Mouse (Mus musculus) midbrain, postnatal 0 days (tissue): Measurements from ENCODE around the gene Inafm1. TPM values are rescaled to one million over a fixed set of nuclear protein-coding genes. Genes with fewer than 3 reads are reported as not detected.

ENCODE experiments used
- ATAC-seq: fragments of 200-750 bp; cut with Nextera tagmentation; 2 replicates; pipeline ENCODE4 v1.8.0; 2017; ENCODE audit warnings: moderate number of reproducible peaks, mild to moderate bottlenecking, moderate TSS enrichment, moderate library complexity; ENCODE audit not compliant: low FRiP score
- DNase-seq: peaks from one replicate; pipeline ENCODE4 v3.0.0-alpha.2; 2015; ENCODE audit warnings: low spot score
- H3K27ac ChIP-seq: fragments of 300-500 bp; sonication (generic); 2 replicates; pipeline ENCODE4 v1.5.1; 2014; ENCODE audit warnings: low read depth, mild to moderate bottlenecking, low read length, mixed read lengths
- H3K27me3 ChIP-seq: fragments of 300-500 bp; sonication (generic); 2 replicates; pipeline ENCODE4 v1.6.1; 2014; ENCODE audit warnings: low read length, control low read depth, mixed read lengths; ENCODE audit not compliant: insufficient read depth
- H3K36me3 ChIP-seq: fragments of 300-500 bp; sonication (generic); 2 replicates; pipeline ENCODE4 v1.6.1; 2014; ENCODE audit warnings: low read length, control low read depth, mixed read lengths; ENCODE audit not compliant: insufficient read depth
- H3K4me1 ChIP-seq: fragments of 300-500 bp; sonication (generic); 2 replicates; pipeline ENCODE4 v1.6.1; 2014; ENCODE audit warnings: mild to moderate bottlenecking, control low read depth, antibody characterized with exemption, low read length, mixed read lengths; ENCODE audit not compliant: insufficient read depth
- H3K4me2 ChIP-seq: fragments of 300-500 bp; sonication (generic); 2 replicates; pipeline ENCODE4 v1.6.1; 2014; ENCODE audit warnings: low read depth, mild to moderate bottlenecking, low read length, mixed read lengths; ENCODE audit not compliant: poor library complexity, severe bottlenecking
- H3K4me3 ChIP-seq: fragments of 300-500 bp; sonication (generic); 2 replicates; pipeline ENCODE4 v1.5.1; 2014; ENCODE audit warnings: low read depth, mild to moderate bottlenecking, low read length, moderate library complexity
- H3K9ac ChIP-seq: fragments of 300-500 bp; sonication (generic); replicated peaks from 2 replicates; pipeline ENCODE4 v1.6.1; 2014; ENCODE audit warnings: mild to moderate bottlenecking, low read length, moderate library complexity, mixed read lengths; ENCODE audit not compliant: poor library complexity, severe bottlenecking
- H3K9me3 ChIP-seq: fragments of 300-500 bp; sonication (generic); 2 replicates; pipeline ENCODE4 v1.6.1; 2016; ENCODE audit warnings: low read length, control low read depth
- CTCF ChIP-seq: IDR thresholded peaks from 2 replicates; pipeline ENCODE4 v1.5.1; 2016; ENCODE audit warnings: antibody characterized with exemption, mild to moderate bottlenecking
- WGBS: fragments of 180-500 bp; shearing (Covaris S2); extraction: QIAGEN DNeasy Blood & Tissue Kit; methylation state at CpG from one replicate; pipeline ENCODE4 v1.1.7; 2014; 5-methylcytosine and 5-hydroxymethylcytosine counted together
- polyA plus RNA-seq: library from polyadenylated mRNA; unstranded; fragments of >200 nt; fragmentation: Nextera tagmentation; extraction: Ambion mirVana; gene quantifications from 2 replicates; pipeline ENCODE4 v1.2.1, GENCODE M21; 2015
- total RNA-seq: library from RNA; depleted of rRNA; stranded (reverse); fragments of >200 nt; gene quantifications from 2 replicates; pipeline ENCODE4 v1.2.3, GENCODE M21; 2014; rRNA removed

Gene Inafm1
- total and polyA plus RNA-seq, 2 experiments from 2014 or later: 60.5 to 84.2 TPM

- no peak for TF ChIP-seq CTCF
- 95% methylated on average over 1 of the region's 1 CpGs for WGBS
- H3K4me1 ChIP-seq: no peaks in the 10 kb centered on the region
- H3K4me2 ChIP-seq: no peak overlapping the region
- no peak overlapping the region for H3K27ac ChIP-seq
- no peaks in the 10 kb centered on the region for H3K27me3 ChIP-seq
- ATAC-seq: no peak
- H3K9me3 ChIP-seq: no peaks in the 10 kb centered on the region
- no peak overlapping the region for H3K4me3 ChIP-seq
- H3K36me3 ChIP-seq: no peaks in the 10 kb centered on the region
- DNase-seq: no peak
- H3K9ac ChIP-seq: no peak overlapping the region
These were observed 32.5 kb downstream of the Inafm1 start for GRCm38 (mm10) chr7:16240978-16241303.

- H3K4me3 ChIP-seq: no peak overlapping the region
- WGBS: 85% methylated on average over 7 of the region's 7 CpGs
- H3K27ac ChIP-seq: no peak overlapping the region
- DNase-seq (no peak), ATAC-seq (no peak)
- H3K27me3 ChIP-seq: no peaks in the 10 kb centered on the region
- no peaks in the 10 kb centered on the region for H3K9me3 ChIP-seq
- no peaks in the 10 kb centered on the region for H3K36me3 ChIP-seq
- TF ChIP-seq CTCF: no peak
- no peak overlapping the region for H3K9ac ChIP-seq
- no peaks in the 10 kb centered on the region for H3K4me1 ChIP-seq
- H3K4me2 ChIP-seq: no peak overlapping the region
These were observed 33.0 kb downstream of the Inafm1 start for GRCm38 (mm10) chr7:16240281-16240977.

- no peak for TF ChIP-seq CTCF
- ATAC-seq: no peak
- H3K9ac ChIP-seq: no peak overlapping the region
- 63% methylated on average over 9 of the region's 9 CpGs for whole genome bisulfite sequencing
- no peak overlapping the region for H3K4me3 ChIP-seq
- H3K27me3 ChIP-seq: no peaks in the 10 kb centered on the region
- no peak for DNase-seq
- no peak overlapping the region for H3K4me2 ChIP-seq
- H3K27ac ChIP-seq: no peak overlapping the region
- H3K4me1 ChIP-seq: no peaks in the 10 kb centered on the region
- H3K9me3 ChIP-seq: no peaks in the 10 kb centered on the region
- H3K36me3 ChIP-seq: no peaks in the 10 kb centered on the region
These were observed 33.8 kb downstream of the Inafm1 start for GRCm38 (mm10) chr7:16239554-16239997.

GRCm38 (mm10) chr7:16229869-16230268 is 43.5 kb downstream of the Inafm1 start:
- no peak for TF ChIP-seq CTCF
- Histone ChIP-seq H3K9ac (no peak overlapping the region), H3K4me2 (no peak overlapping the region), H3K36me3 (no peaks in the 10 kb centered on the region), H3K9me3 (no peaks in the 10 kb centered on the region), H3K4me3 (no peak overlapping the region), H3K27ac (no peak overlapping the region), H3K27me3 (no peaks in the 10 kb centered on the region), H3K4me1 (no peaks in the 10 kb centered on the region)
- 62% methylated on average over 5 of the region's 5 CpGs for WGBS
- ATAC-seq (no peak), DNase-seq (no peak)

Other genes starting within 250 kb of the Inafm1 start
- 6.3 and 7.0 TPM in 2 replicates for gene Bicra, start 225.7 kb downstream of the Inafm1 start, total RNA-seq
- 3.1 and 4.1 TPM in 2 replicates for gene Bicra, start 225.7 kb downstream of the Inafm1 start, polyA plus RNA-seq
- gene Zfp541, start 211.8 kb downstream of the Inafm1 start, total RNA-seq: 0.14 and 0.33 TPM in 2 replicates
- 0.15 TPM in 2 replicates for gene Zfp541, start 211.8 kb downstream of the Inafm1 start, polyA plus RNA-seq
- 375 and 403 TPM in 2 replicates for gene Napa, start 175.2 kb downstream of the Inafm1 start, total RNA-seq
- 236 and 258 TPM in 2 replicates for gene Napa, start 175.2 kb downstream of the Inafm1 start, polyA plus RNA-seq
- 42.5 and 44.1 TPM in 2 replicates for gene Kptn, start 153.7 kb downstream of the Inafm1 start, total RNA-seq
- 35.9 and 36.7 TPM in 2 replicates for gene Kptn, start 153.7 kb downstream of the Inafm1 start, polyA plus RNA-seq
- gene Slc8a2, start 143.8 kb downstream of the Inafm1 start, total RNA-seq: 64.2 and 76.0 TPM in 2 replicates
- gene Slc8a2, start 143.8 kb downstream of the Inafm1 start, polyA plus RNA-seq: 0.96 and 1.1 TPM in 2 replicates
- gene Meis3, start 98.5 kb downstream of the Inafm1 start, total RNA-seq: 93.8 and 111 TPM in 2 replicates
- 106 TPM in 2 replicates for gene Meis3, start 98.5 kb downstream of the Inafm1 start, polyA plus RNA-seq
- 18.3 and 21.7 TPM in 2 replicates for gene Dhx34, start 51.6 kb downstream of the Inafm1 start, total RNA-seq
- gene Dhx34, start 51.6 kb downstream of the Inafm1 start, polyA plus RNA-seq: 9.3 and 10.3 TPM in 2 replicates
- 0.05 and 0.09 TPM in 2 replicates for gene C5ar2, start 29.5 kb downstream of the Inafm1 start, total RNA-seq
- gene C5ar2, start 29.5 kb downstream of the Inafm1 start, polyA plus RNA-seq: 0.14 and 0.20 TPM in 2 replicates
- 0.85 and 1.4 TPM in 2 replicates for gene C5ar1, start 14.1 kb downstream of the Inafm1 start, total RNA-seq
- 1.4 TPM in 2 replicates for gene C5ar1, start 14.1 kb downstream of the Inafm1 start, polyA plus RNA-seq
- gene Ccdc9, start 13.2 kb upstream of the Inafm1 start, total RNA-seq: 31.5 and 35.0 TPM in 2 replicates
- 12.7 and 13.6 TPM in 2 replicates for gene Ccdc9, start 13.2 kb upstream of the Inafm1 start, polyA plus RNA-seq
- 45.1 and 50.6 TPM in 2 replicates for gene Bbc3, start 34.8 kb upstream of the Inafm1 start, total RNA-seq
- 38.9 and 39.0 TPM in 2 replicates for gene Bbc3, start 34.8 kb upstream of the Inafm1 start, polyA plus RNA-seq
- gene Sae1, start 114.2 kb upstream of the Inafm1 start, total RNA-seq: 84.6 and 98.2 TPM in 2 replicates
- gene Sae1, start 114.2 kb upstream of the Inafm1 start, polyA plus RNA-seq: 195 and 199 TPM in 2 replicates
- gene Zc3h4, start 127.3 kb upstream of the Inafm1 start, total RNA-seq: 38.4 and 41.1 TPM in 2 replicates
- gene Zc3h4, start 127.3 kb upstream of the Inafm1 start, polyA plus RNA-seq: 9.2 and 9.7 TPM in 2 replicates
- gene Tmem160, start 179.2 kb upstream of the Inafm1 start, total RNA-seq: 43.1 and 55.6 TPM in 2 replicates
- gene Tmem160, start 179.2 kb upstream of the Inafm1 start, polyA plus RNA-seq: 105 and 108 TPM in 2 replicates
- gene Npas1, start 204.1 kb upstream of the Inafm1 start, total RNA-seq: 9.4 and 11.1 TPM in 2 replicates
- gene Npas1, start 204.1 kb upstream of the Inafm1 start, polyA plus RNA-seq: 9.5 and 12.3 TPM in 2 replicates